Mouse (Mus musculus): ENCODE results near the gene Commd1.

DNA sequence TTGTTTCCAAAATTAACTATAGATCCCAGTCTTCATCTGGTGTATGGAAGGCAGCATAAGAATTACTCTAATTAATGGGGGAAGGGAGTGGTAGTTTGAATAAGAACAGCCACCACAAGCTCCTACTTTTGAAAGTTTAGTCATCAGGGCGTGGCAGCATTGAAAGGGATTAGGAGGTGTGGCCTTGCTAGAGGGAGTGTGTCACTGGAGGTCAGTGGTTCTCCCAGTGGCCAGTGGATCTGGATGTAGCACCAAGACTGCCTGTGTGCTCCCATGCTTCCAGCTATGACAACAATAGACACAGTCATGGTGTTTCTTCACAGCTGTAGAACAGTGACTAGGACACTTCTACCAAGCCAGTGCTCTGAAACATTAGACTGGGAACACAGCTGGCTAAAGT lies 33.1 kb downstream of the Commd1 start:
- no peak for TF ChIP-seq POLR2A (IDR thresholded peaks at IDR 0.05; ENCODE audit: insufficient read depth, low read depth, low read length)
- TF ChIP-seq CTCF (IDR thresholded peaks at IDR 0.05), result no peak
- TF ChIP-seq EP300 (IDR thresholded peaks at IDR 0.05; ENCODE audit: insufficient read depth, low read depth, low read length), result no peak
